Mouse (Mus musculus) kidney, postnatal 4 days (tissue): ENCODE measurements around the gene Ppp1r12b.
A peak's percentile ranks its signal among the peaks of the same experiment; 100 is the strongest.

ENCODE experiments used
- DNase-seq, 2 experiments: peaks; one replicate each; pipeline ENCODE4 v3.0.0; 2021; ENCODE audit warnings: mixed read lengths in 2 of 2

Gene Ppp1r12b

GRCm38 (mm10) chr1:134938233-134938632 lies 17.5 kb downstream of the Ppp1r12b start:
- no peak for DNase-seq

GRCm38 (mm10) chr1:134936335-134936734 lies 19.4 kb downstream of the Ppp1r12b start:
- no peak for DNase-seq

DNA sequence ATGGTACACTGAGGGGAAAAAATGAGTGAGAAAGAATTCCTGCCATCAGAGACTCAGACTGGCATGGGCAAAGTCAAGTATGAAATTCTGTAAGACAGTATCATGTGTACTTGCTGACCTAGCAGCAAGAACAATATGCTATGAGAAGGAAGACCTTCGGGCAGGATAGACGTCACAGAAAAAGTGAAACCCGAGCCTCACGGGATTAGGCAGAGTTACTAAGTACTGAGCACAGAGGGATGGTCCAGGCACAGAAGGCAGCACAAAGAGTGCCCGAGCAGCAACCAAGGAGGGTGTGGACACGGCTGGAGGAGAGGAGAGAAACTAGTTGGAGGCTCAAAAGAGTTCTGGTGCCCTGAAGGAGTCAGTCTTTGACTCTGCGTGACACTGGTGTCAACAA lies 23.3 kb downstream of the Ppp1r12b start:
- peak in 1 of 2 experiments; percentile 6 for DNase-seq

- DNase-seq: no peak
Observed at GRCm38 (mm10) chr1:134919010-134919409, 36.7 kb downstream of the Ppp1r12b start.

DNA sequence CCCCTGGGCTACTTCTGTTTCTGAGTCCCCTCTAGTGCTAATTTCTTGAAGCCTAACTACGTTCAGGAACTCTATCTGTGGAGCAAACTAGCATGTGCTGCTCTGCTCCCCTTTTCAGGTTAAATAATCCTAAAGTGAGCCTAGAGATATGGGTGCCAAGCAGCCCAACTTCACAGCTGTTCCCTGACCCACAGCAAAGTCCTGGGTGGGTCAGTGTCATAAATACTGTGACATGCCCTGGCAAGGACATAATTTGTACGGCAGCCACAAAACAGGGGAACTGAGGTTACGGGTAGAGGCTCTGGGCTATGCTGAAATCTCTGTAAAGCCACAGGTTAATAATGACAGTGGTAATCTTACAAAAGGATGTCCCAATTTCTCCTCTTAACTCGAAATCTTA lies 40.3 kb downstream of the Ppp1r12b start:
- DNase-seq: no peak

DNA sequence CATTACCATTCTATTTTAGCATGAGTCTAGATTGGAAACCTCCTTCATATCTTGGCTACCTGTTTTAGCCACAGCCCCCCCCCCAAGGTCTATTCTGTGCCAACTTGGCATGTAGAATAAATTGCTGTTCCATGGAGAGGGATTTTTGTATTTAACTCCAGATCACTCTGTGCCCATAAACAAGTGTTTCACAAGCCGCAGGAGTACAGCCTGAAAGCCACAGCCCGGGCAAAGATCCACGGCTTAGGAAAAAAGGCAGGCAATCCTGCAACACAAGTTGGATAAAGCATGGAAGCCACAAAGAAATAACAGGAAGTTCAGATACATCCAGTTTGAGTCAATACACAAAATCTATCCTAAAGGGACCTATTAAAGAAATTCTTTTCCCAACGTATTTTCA lies 42.2 kb downstream of the Ppp1r12b start:
- no peak for DNase-seq

GRCm38 (mm10) chr1:134911892-134912291 lies 43.9 kb downstream of the Ppp1r12b start:
- DNase-seq: no peak

DNA sequence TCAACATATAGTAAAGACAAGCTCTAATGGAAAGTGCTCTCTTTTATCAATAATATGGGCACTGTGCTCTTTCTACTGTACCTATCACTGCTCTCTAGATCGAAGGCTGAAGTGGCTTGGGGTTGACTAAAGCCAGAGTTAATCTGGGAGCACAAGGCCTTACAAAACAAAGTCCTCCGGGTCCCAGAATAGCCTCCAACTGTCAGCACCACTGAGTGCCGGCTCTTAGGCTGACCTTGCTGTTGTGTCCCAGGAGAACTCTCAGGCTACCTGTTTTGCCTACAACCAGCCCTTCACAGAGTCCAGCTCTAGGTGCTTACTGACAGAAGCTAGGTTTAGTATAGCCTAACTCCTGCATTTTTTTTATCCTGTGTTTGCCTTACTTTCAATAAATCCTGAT lies 45.7 kb downstream of the Ppp1r12b start:
- DNase-seq: no peak

GRCm38 (mm10) chr1:134909442-134909841 lies 46.3 kb downstream of the Ppp1r12b start:
- no peak for DNase-seq

- peak; percentile 24 to 28 for DNase-seq
Observed at GRCm38 (mm10) chr1:134902051-134902619, 53.6 kb downstream of the Ppp1r12b start.

DNA sequence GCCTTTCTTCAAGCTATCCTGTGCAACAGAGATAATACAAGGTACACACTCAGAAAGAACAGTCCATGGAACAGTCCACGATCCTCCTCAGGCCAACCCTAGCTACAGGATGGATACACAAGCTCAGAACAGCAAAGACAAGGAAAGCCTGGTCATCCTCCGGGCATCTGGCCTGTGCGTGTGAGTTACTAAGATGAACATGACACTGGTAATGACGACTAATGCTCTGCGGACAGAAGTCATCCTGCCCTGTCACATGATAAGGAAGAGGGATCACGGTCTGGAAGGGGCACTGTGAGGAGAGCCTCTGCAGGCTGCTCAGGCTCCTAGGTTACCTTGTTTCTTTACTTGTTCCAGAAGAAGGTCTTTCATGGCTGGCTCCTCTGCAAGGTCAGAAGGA lies 59.7 kb downstream of the Ppp1r12b start:
- DNase-seq: no peak

DNA sequence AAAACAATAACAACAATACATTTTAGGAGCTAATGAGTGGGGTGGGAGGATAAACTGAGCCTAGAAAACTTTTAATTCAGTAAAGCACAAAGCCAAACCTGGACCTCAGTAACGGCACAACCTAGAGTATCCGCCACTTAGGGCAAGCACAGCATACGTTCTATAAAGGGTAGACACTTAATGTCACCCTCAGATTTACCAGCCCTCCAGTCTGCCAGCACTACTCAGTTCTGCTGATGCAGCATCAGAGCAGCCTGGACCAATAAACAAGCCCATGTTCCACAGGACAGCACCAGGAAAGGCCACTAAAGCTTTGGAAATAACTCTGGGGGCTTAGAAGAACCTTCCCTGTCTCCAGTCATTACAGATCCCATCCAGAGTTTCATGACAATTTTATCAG lies 60.9 kb downstream of the Ppp1r12b start:
- no peak for DNase-seq

DNA sequence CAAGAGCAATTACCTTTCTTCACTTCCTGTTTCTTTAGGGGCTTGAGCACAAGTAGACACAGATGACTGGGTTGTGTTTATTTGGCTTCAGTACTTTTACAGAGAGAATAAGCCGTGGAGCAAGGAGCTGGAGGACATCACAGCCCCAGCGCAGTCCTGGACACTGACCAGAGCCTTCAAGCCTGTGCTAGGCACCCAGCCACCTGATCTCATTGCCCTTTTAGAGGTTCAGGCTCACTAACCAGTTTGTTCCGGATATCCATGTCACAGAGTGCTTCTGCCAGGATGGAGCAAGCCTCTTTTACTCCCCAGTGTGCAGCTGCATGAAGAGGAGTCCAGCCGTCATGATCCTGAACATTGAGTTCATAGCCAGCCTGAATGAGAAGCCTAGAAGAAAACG lies 63.8 kb downstream of the Ppp1r12b start:
- no peak for DNase-seq

- DNase-seq: no peak
Observed at GRCm38 (mm10) chr1:134889629-134890028, 66.1 kb downstream of the Ppp1r12b start.

- no peak for DNase-seq
Observed at GRCm38 (mm10) chr1:134875800-134876199, 79.9 kb downstream of the Ppp1r12b start.

- no peak for DNase-seq
Observed at GRCm38 (mm10) chr1:134872678-134873077, 83.1 kb downstream of the Ppp1r12b start.

DNA sequence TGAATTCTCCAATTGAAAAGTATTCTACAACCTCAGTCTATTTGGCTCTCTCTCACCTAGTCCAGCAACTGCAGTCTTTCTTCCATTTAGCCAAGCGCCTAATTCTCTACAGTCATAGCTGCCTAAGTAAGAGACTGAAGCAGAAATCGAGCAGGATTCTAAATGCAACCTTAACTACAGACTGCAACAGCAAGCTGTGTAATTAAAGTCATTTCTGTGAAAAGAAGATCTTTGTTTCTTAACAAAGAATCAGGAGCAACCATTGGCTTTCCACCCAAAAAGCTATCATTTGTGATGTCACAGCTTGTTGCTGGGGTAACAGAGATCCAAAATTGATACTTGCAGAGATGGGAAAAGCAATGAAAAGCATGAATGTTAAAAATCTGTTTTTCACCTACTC lies 89.3 kb downstream of the Ppp1r12b start:
- no peak for DNase-seq

GRCm38 (mm10) chr1:134865552-134865951 lies 90.2 kb downstream of the Ppp1r12b start:
- DNase-seq: no peak

DNA sequence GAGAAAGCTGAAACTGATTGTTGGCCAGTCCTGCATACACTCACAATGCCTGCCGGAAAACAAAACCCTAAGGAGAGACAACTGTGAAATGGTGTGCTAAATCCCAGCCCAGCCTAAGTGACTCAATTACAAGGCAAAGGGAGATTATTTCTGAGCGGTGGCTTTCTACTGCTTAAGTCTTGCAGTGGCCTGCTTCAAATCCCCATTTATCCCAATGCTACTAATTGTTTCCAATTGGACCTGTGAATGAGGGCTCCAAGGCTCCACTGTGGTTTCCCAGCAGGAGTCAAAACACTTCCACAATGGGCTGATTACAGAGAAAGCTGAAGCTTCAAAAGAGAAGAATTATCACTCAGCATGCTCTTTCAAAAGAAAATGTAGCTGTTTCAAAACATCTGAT lies 95.2 kb downstream of the Ppp1r12b start:
- no peak for DNase-seq

DNA sequence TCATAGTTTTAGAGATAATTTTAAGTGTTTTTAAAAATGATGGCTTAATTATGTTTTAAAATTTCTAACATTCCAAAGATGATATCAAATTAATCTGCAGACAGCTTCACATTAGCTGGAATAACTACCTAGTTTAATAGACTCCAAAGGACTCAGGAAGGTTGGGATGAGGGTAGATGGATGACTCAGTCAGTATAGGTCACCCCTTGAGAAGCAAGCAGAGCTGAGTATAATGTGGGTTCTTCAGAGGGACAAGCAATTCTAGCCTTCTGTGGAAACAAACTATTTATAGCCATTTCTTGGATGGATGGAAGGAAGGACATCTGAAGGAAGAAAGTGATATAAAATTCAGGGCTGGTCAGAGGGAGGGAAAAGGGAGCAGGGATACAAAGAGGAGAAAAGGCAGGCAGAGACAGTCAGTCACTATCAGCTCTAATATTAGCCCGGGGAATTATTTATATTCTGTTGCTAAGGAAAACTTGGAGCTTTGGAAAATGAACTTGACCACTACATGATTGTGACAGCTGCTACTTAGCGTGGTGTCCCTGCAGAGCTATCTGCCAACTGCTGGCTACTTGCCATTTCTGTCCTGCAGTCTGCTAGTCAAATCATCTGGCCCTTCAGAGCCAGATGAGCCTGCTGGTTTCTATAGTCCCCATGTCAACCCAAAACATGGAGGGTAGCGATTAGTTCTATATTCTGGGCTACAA lies 97.2 kb downstream of the Ppp1r12b start:
- peak in 1 of 2 experiments; percentile 18 for DNase-seq

- DNase-seq: peak; percentile 86
Observed at GRCm38 (mm10) chr1:134854325-134854982, 101.3 kb downstream of the Ppp1r12b start.

GRCm38 (mm10) chr1:134852797-134853196 lies 102.9 kb downstream of the Ppp1r12b start:
- no peak for DNase-seq

DNA sequence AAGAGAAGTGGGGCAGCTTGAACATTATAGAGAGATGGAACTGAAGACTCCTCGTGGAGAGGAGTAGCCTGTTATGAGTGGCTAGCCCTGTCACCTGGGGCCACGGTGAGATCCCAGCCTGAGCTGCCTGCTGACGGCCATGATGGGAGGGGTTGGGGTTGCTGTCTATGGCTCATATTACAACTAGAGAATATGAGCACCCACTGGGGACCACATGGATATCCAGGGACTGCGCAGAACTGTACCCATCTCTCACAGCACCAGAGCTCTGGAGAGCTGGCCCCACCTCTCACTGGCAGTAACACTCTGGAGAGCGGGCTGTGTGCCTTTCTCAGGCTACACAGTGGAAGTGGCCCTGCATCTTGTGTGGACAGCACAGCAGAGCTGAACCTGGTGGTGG lies 104.5 kb downstream of the Ppp1r12b start:
- DNase-seq: no peak

- DNase-seq: no peak
Observed at GRCm38 (mm10) chr1:134850361-134850760, 105.4 kb downstream of the Ppp1r12b start.
